Mouse (Mus musculus): ENCODE data around the gene Hand2. TPM values are rescaled to one million over a fixed set of nuclear protein-coding genes. Genes with fewer than 3 reads are reported as not detected.

The Hand2 gene
- total RNA-seq, 2 experiments from 2014 or later = not detected

GRCm38 (mm10) chr8:57339711-57340650, 19.2 kb downstream of the Hand2 start:
- no peak for DNase-seq (ENCODE audit: low spot score in 2 of 2)
- Histone ChIP-seq H3K27ac (no peak overlapping the region), H3K4me3 (no peak overlapping the region)
- no peak for TF ChIP-seq CTCF (conservative IDR thresholded peaks at IDR 0.05)

GRCm38 (mm10) chr8:57340840-57341540, 20.2 kb downstream of the Hand2 start:
- no peak for DNase-seq (ENCODE audit: low spot score in 2 of 2)
- TF ChIP-seq CTCF (conservative IDR thresholded peaks at IDR 0.05) = no peak
- Histone ChIP-seq H3K27ac (no peak overlapping the region), H3K4me3 (no peak overlapping the region)

- Histone ChIP-seq H3K4me3 (no peak overlapping the region), H3K27ac (no peak overlapping the region)
- DNase-seq (ENCODE audit: low spot score in 2 of 2) = no peak
- TF ChIP-seq CTCF (conservative IDR thresholded peaks at IDR 0.05) = no peak
Observed at GRCm38 (mm10) chr8:57341541-57341840, 20.7 kb downstream of the Hand2 start.

GRCm38 (mm10) chr8:57342386-57343090, 21.8 kb downstream of the Hand2 start:
- H3K4me3 ChIP-seq = no peak overlapping the region
- no peak for TF ChIP-seq CTCF (conservative IDR thresholded peaks at IDR 0.05)
- DNase-seq (ENCODE audit: low spot score in 2 of 2) = no peak
- H3K27ac ChIP-seq = no peak overlapping the region

GRCm38 (mm10) chr8:57343731-57344315, 23.0 kb downstream of the Hand2 start:
- Histone ChIP-seq H3K27ac (no peak overlapping the region), H3K4me3 (no peak overlapping the region)
- TF ChIP-seq CTCF (conservative IDR thresholded peaks at IDR 0.05) = no peak
- DNase-seq (ENCODE audit: low spot score in 2 of 2) = no peak

- H3K27ac ChIP-seq = no peak overlapping the region
- no peak for DNase-seq (ENCODE audit: low spot score in 2 of 2)
- no peak for TF ChIP-seq CTCF (conservative IDR thresholded peaks at IDR 0.05)
- H3K4me3 ChIP-seq = no peak overlapping the region
Observed at GRCm38 (mm10) chr8:57344956-57345870, 24.4 kb downstream of the Hand2 start.

- Histone ChIP-seq H3K4me3 (no peak overlapping the region), H3K27ac (no peak overlapping the region)
- no peak for DNase-seq (ENCODE audit: low spot score in 2 of 2)
- TF ChIP-seq CTCF (conservative IDR thresholded peaks at IDR 0.05) = no peak
Observed at GRCm38 (mm10) chr8:57346371-57346770, 25.6 kb downstream of the Hand2 start.

- H3K4me3 ChIP-seq = no peak overlapping the region
- DNase-seq (ENCODE audit: low spot score in 2 of 2) = no peak
Observed at GRCm38 (mm10) chr8:57347141-57347540, 26.4 kb downstream of the Hand2 start.

GRCm38 (mm10) chr8:57348251-57348650, 27.5 kb downstream of the Hand2 start:
- no peak overlapping the region for H3K27ac ChIP-seq
- no peak overlapping the region for H3K4me3 ChIP-seq
- TF ChIP-seq CTCF (conservative IDR thresholded peaks at IDR 0.05) = no peak
- DNase-seq (ENCODE audit: low spot score in 2 of 2) = no peak

More at GRCm38 (mm10) chr8:57347141-57347540, 26.4 kb downstream of the Hand2 start:
- TF ChIP-seq CTCF (conservative IDR thresholded peaks at IDR 0.05) = no peak
- no peak overlapping the region for H3K27ac ChIP-seq

GRCm38 (mm10) chr8:57348866-57349520, 28.2 kb downstream of the Hand2 start:
- H3K27ac ChIP-seq = no peak overlapping the region
- DNase-seq (ENCODE audit: low spot score in 2 of 2) = no peak
- H3K4me3 ChIP-seq = no peak overlapping the region
- no peak for TF ChIP-seq CTCF (conservative IDR thresholded peaks at IDR 0.05)

- Histone ChIP-seq H3K4me3 (no peak overlapping the region), H3K27ac (no peak overlapping the region)
- no peak for TF ChIP-seq CTCF (conservative IDR thresholded peaks at IDR 0.05)
- DNase-seq (ENCODE audit: low spot score in 2 of 2) = no peak
Observed at GRCm38 (mm10) chr8:57351861-57352260, 31.1 kb downstream of the Hand2 start.
